Mouse (Mus musculus): ENCODE measurements around the gene Rtl3. TPM values are rescaled to one million over a fixed set of nuclear protein-coding genes. Genes with fewer than 3 reads are reported as not detected.

Gene Rtl3
- polyA plus RNA-seq (2012; fragmentation: generic; extraction: Trizol): not detected
- long read RNA-seq, experiment 1: 0 reads
- long read RNA-seq, experiment 2: 0 reads

GRCm38 (mm10) chrX:106840409-106840808, at the start of gene Rtl3:
Gene Rtl3 (minus strand): TSS chrX:106840644.
- H3ac ChIP-seq (ENCODE audit: control insufficient read depth, insufficient read length, low read depth): no peak within 1 kb of the TSS
- no peaks in the 10 kb centered on the region for H3K79me3 ChIP-seq (ENCODE audit: low read depth)
- H3K36me3 ChIP-seq (ENCODE audit: control insufficient read depth, insufficient read depth): no peaks in the 10 kb centered on the region
- H3K79me2 ChIP-seq (ENCODE audit: control insufficient read depth, insufficient read depth): no peaks in the 10 kb centered on the region
- no peak within 1 kb of the TSS for H3K4me3 ChIP-seq (ENCODE audit: insufficient read depth, poor library complexity, severe bottlenecking)
- no peaks in the 10 kb centered on the region for H3K27me3 ChIP-seq (ENCODE audit: control insufficient read depth, insufficient read depth, insufficient read length)
- TF ChIP-seq MYOD1 (IDR thresholded peaks at IDR 0.05; ENCODE audit: control insufficient read depth, insufficient read length, low read depth) (no peak), MYOG (IDR thresholded peaks at IDR 0.05; ENCODE audit: control insufficient read depth, extremely low read depth, insufficient read length) (no peak), CTCF (IDR thresholded peaks at IDR 0.05; ENCODE audit: control insufficient read depth, insufficient read depth, insufficient read length) (no peak), USF1 (IDR thresholded peaks at IDR 0.05; ENCODE audit: low read depth) (no peak)

GRCm38 (mm10) chrX:106872315-106872714, 31.9 kb upstream of the Rtl3 start:
- Histone ChIP-seq H3ac (ENCODE audit: control insufficient read depth, insufficient read length, low read depth) (no peak overlapping the region), H3K4me3 (ENCODE audit: insufficient read depth, poor library complexity, severe bottlenecking) (no peak overlapping the region), H3K27me3 (ENCODE audit: control insufficient read depth, insufficient read depth, insufficient read length) (no peaks in the 10 kb centered on the region), H3K36me3 (ENCODE audit: control insufficient read depth, insufficient read depth) (no peaks in the 10 kb centered on the region), H3K79me2 (ENCODE audit: control insufficient read depth, insufficient read depth) (no peaks in the 10 kb centered on the region), H3K79me3 (ENCODE audit: low read depth) (no peaks in the 10 kb centered on the region)
- TF ChIP-seq MYOG (IDR thresholded peaks at IDR 0.05; ENCODE audit: control insufficient read depth, extremely low read depth, insufficient read length) (no peak), MYOD1 (IDR thresholded peaks at IDR 0.05; ENCODE audit: control insufficient read depth, insufficient read length, low read depth) (no peak), FOSL1 (IDR thresholded peaks at IDR 0.05; ENCODE audit: insufficient read depth, low read length, poor library complexity, severe bottlenecking) (no peak), CTCF (IDR thresholded peaks at IDR 0.05; ENCODE audit: control insufficient read depth, insufficient read depth, insufficient read length) (no peak), USF1 (IDR thresholded peaks at IDR 0.05; ENCODE audit: low read depth) (no peak), MAX (IDR thresholded peaks at IDR 0.05) (no peak), CEBPB (IDR thresholded peaks at IDR 0.05; ENCODE audit: low read depth) (no peak)

- TF ChIP-seq MYOG (IDR thresholded peaks at IDR 0.05; ENCODE audit: control insufficient read depth, extremely low read depth, insufficient read length) (no peak), CEBPB (IDR thresholded peaks at IDR 0.05; ENCODE audit: low read depth) (no peak), CTCF (IDR thresholded peaks at IDR 0.05; ENCODE audit: control insufficient read depth, insufficient read depth, insufficient read length) (no peak), USF1 (IDR thresholded peaks at IDR 0.05; ENCODE audit: low read depth) (no peak), MYOD1 (IDR thresholded peaks at IDR 0.05; ENCODE audit: control insufficient read depth, insufficient read length, low read depth) (no peak), FOSL1 (IDR thresholded peaks at IDR 0.05; ENCODE audit: insufficient read depth, low read length, poor library complexity, severe bottlenecking) (no peak), MAX (IDR thresholded peaks at IDR 0.05) (no peak)
- no peaks in the 10 kb centered on the region for H3K27me3 ChIP-seq (ENCODE audit: control insufficient read depth, insufficient read depth, insufficient read length)
- H3K79me3 ChIP-seq (ENCODE audit: low read depth): no peaks in the 10 kb centered on the region
- no peak overlapping the region for H3K4me3 ChIP-seq (ENCODE audit: insufficient read depth, poor library complexity, severe bottlenecking)
- H3K36me3 ChIP-seq (ENCODE audit: control insufficient read depth, insufficient read depth): no peaks in the 10 kb centered on the region
- no peak overlapping the region for H3ac ChIP-seq (ENCODE audit: control insufficient read depth, insufficient read length, low read depth)
- no peaks in the 10 kb centered on the region for H3K79me2 ChIP-seq (ENCODE audit: control insufficient read depth, insufficient read depth)
These were observed 31.4 kb upstream of the Rtl3 start for GRCm38 (mm10) chrX:106871894-106872293.

- no peak overlapping the region for H3ac ChIP-seq (ENCODE audit: control insufficient read depth, insufficient read length, low read depth)
These were observed 31.0 kb upstream of the Rtl3 start for GRCm38 (mm10) chrX:106871426-106871825.

GRCm38 (mm10) chrX:106853523-106854300, 13.3 kb upstream of the Rtl3 start:
- TF ChIP-seq MYOG (IDR thresholded peaks at IDR 0.05; ENCODE audit: control insufficient read depth, extremely low read depth, insufficient read length) (no peak), FOSL1 (IDR thresholded peaks at IDR 0.05; ENCODE audit: insufficient read depth, low read length, poor library complexity, severe bottlenecking) (no peak), MAX (IDR thresholded peaks at IDR 0.05) (no peak), CTCF (IDR thresholded peaks at IDR 0.05; ENCODE audit: control insufficient read depth, insufficient read depth, insufficient read length) (no peak), CEBPB (IDR thresholded peaks at IDR 0.05; ENCODE audit: low read depth) (no peak), USF1 (IDR thresholded peaks at IDR 0.05; ENCODE audit: low read depth) (no peak), MYOD1 (IDR thresholded peaks at IDR 0.05; ENCODE audit: control insufficient read depth, insufficient read length, low read depth) (no peak)
- no peak overlapping the region for H3ac ChIP-seq (ENCODE audit: control insufficient read depth, insufficient read length, low read depth)
- no peaks in the 10 kb centered on the region for H3K79me3 ChIP-seq (ENCODE audit: low read depth)
- H3K4me3 ChIP-seq (ENCODE audit: insufficient read depth, poor library complexity, severe bottlenecking): no peak overlapping the region
- no peaks in the 10 kb centered on the region for H3K36me3 ChIP-seq (ENCODE audit: control insufficient read depth, insufficient read depth)
- no peaks in the 10 kb centered on the region for H3K27me3 ChIP-seq (ENCODE audit: control insufficient read depth, insufficient read depth, insufficient read length)
- no peaks in the 10 kb centered on the region for H3K79me2 ChIP-seq (ENCODE audit: control insufficient read depth, insufficient read depth)

More at GRCm38 (mm10) chrX:106871426-106871825, 31.0 kb upstream of the Rtl3 start:
- TF ChIP-seq MAX (IDR thresholded peaks at IDR 0.05) (no peak), CEBPB (IDR thresholded peaks at IDR 0.05; ENCODE audit: low read depth) (no peak), MYOG (IDR thresholded peaks at IDR 0.05; ENCODE audit: control insufficient read depth, extremely low read depth, insufficient read length) (no peak), FOSL1 (IDR thresholded peaks at IDR 0.05; ENCODE audit: insufficient read depth, low read length, poor library complexity, severe bottlenecking) (no peak), MYOD1 (IDR thresholded peaks at IDR 0.05; ENCODE audit: control insufficient read depth, insufficient read length, low read depth) (no peak), CTCF (IDR thresholded peaks at IDR 0.05; ENCODE audit: control insufficient read depth, insufficient read depth, insufficient read length) (no peak), USF1 (IDR thresholded peaks at IDR 0.05; ENCODE audit: low read depth) (no peak)
- no peaks in the 10 kb centered on the region for H3K27me3 ChIP-seq (ENCODE audit: control insufficient read depth, insufficient read depth, insufficient read length)
- H3K4me3 ChIP-seq (ENCODE audit: insufficient read depth, poor library complexity, severe bottlenecking): no peak overlapping the region
- H3K79me3 ChIP-seq (ENCODE audit: low read depth): no peaks in the 10 kb centered on the region
- no peaks in the 10 kb centered on the region for H3K79me2 ChIP-seq (ENCODE audit: control insufficient read depth, insufficient read depth)
- H3K36me3 ChIP-seq (ENCODE audit: control insufficient read depth, insufficient read depth): no peaks in the 10 kb centered on the region
